Mouse (Mus musculus) hindbrain, embryonic 15.5 days (tissue): ENCODE data around the gene A930018P22Rik. TPM values are rescaled to one million over a fixed set of nuclear protein-coding genes. Genes with fewer than 3 reads are reported as not detected.
"Not testable (repeated sequence)": the region's sequence is repeated elsewhere in the genome, so short reads cannot be mapped to it uniquely, and the experiment has no call there.

Experiments used
- ATAC-seq: fragments of 200-750 bp; cut with Nextera tagmentation; 2 replicates; pipeline ENCODE4 v1.8.0; 2017; ENCODE audit warnings: low read depth, moderate number of reproducible peaks, moderate TSS enrichment; ENCODE audit not compliant: low FRiP score
- H3K27ac ChIP-seq: fragments of 300-500 bp; sonication (generic); replicated peaks from 2 replicates; pipeline ENCODE4 v1.5.1; 2015; ENCODE audit warnings: mild to moderate bottlenecking, inconsistent platforms
- H3K27me3 ChIP-seq: fragments of 300-500 bp; sonication (generic); 2 replicates; pipeline ENCODE4 v1.6.1; 2015; ENCODE audit warnings: control low read depth, inconsistent platforms
- H3K36me3 ChIP-seq: fragments of 300-500 bp; sonication (generic); 2 replicates; pipeline ENCODE4 v1.6.1; 2015; ENCODE audit warnings: control low read depth, inconsistent platforms
- H3K4me1 ChIP-seq: fragments of 300-500 bp; sonication (generic); replicated peaks from 2 replicates; pipeline ENCODE4 v1.6.1; 2015; ENCODE audit warnings: control low read depth, inconsistent platforms
- H3K4me2 ChIP-seq: fragments of 300-500 bp; sonication (generic); 2 replicates; pipeline ENCODE4 v1.6.1; 2015; ENCODE audit warnings: moderate library complexity, mild to moderate bottlenecking, inconsistent platforms
- H3K4me3 ChIP-seq: fragments of 300-500 bp; sonication (generic); 2 replicates; pipeline ENCODE4 v1.5.1; 2015; ENCODE audit warnings: mild to moderate bottlenecking, inconsistent platforms
- H3K9ac ChIP-seq: fragments of 300-500 bp; sonication (generic); 2 replicates; pipeline ENCODE4 v1.6.1; 2015; ENCODE audit warnings: inconsistent platforms
- H3K9me3 ChIP-seq: fragments of 300-500 bp; sonication (generic); 2 replicates; pipeline ENCODE4 v1.6.1; 2016; ENCODE audit warnings: control low read depth, inconsistent platforms
- WGBS: fragments of 180-500 bp; shearing (Covaris S2); methylation state at CpG from one replicate; pipeline ENCODE4 v1.1.7; 2015; 5-methylcytosine and 5-hydroxymethylcytosine counted together
- polyA plus RNA-seq: library from polyadenylated mRNA; unstranded; fragments of >200 nt; fragmentation: Nextera tagmentation; extraction: Ambion mirVana; gene quantifications from 2 replicates; pipeline ENCODE4 v1.2.1, GENCODE M21; 2015

A930018P22Rik gene
- not detected in 2 replicates for polyA plus RNA-seq

- 0 out of 2 replicates have a peak, but pooled peaks cover 11% of the 10 kb centered on the region for H3K27me3 ChIP-seq
- H3K4me2 ChIP-seq: peak within 1 kb of the TSS; percentile 98
- H3K4me3 ChIP-seq: peak within 1 kb of the TSS; percentile 66
- H3K27ac ChIP-seq: peak within 1 kb of the TSS; percentile 69
- H3K9me3 ChIP-seq: no peaks in the 10 kb centered on the region
- H3K36me3 ChIP-seq: no peaks in the 10 kb centered on the region
- under 1% methylated on average over 74 of the region's 74 CpGs for WGBS
- H3K4me1 ChIP-seq: peaks cover 11% of the 10 kb centered on the region
- ATAC-seq: peak; percentile 96
- peak within 1 kb of the TSS; percentile 68 for H3K9ac ChIP-seq
Measured at GRCm38 (mm10) chr2:104122505-104123378, at the start of gene A930018P22Rik. TSS of gene A930018P22Rik (plus strand) at chr2:104122769.

DNA sequence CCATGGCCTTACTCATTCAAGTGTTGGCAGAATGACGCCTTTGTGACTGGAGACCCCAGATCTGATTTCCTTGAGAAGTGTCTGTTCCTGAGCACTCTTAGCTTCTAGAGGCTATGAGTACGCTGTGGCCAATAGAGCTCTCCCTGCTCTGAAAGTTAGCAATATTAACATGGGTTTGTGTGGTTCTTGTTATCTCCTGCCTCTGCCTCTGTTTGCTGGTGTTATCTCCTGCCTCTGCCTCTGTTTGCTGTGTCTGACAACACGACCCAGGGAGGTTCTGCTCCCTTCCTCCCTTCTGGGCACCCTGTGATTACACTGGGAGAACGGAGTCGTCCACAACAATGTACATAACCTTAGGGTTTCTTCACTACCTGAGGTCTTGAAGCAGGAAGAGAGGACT is 44.3 kb upstream of the A930018P22Rik start:
- ATAC-seq: not testable (repeated sequence)
- WGBS: 83% methylated on average over 5 of the region's 5 CpGs

DNA sequence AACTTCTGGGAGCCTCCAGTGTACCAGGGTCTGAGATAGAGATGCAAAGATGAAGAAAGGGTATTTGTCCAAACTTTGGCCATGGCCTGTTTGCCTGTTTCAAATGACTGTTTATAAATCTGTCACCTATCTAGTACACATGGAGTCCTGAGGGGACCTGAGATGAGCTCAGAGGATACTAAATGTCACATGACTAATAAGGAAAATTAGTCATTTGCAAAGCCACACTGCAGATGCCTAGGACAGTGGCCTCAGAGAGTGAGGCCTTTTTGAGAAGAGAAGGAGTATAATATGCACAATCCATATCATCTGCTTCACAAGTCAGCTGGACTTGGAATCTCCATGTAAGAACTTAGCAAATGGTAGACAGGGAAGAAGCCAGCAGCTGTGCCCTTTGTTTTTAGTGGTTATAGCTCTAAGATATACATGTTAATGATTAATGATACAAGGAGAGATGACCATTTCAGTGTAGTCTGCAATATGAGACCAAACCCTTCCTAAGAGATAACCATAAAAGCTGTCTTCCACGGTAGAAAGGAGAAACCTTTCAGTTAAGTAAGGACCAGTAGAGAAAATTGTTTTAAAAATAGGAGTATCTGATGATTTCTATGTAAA is 41.0 kb upstream of the A930018P22Rik start:
- WGBS: no CpG with 5 or more reads among the region's 1 CpGs
- not testable (repeated sequence) for H3K9me3 ChIP-seq, H3K4me3 ChIP-seq, H3K9ac ChIP-seq, H3K27ac ChIP-seq, H3K36me3 ChIP-seq, H3K27me3 ChIP-seq, H3K4me1 ChIP-seq, H3K4me2 ChIP-seq, ATAC-seq

More for the DNA sequence above, 44.3 kb upstream of the A930018P22Rik start:
- not testable (repeated sequence) for H3K4me1 ChIP-seq, H3K27ac ChIP-seq, H3K9me3 ChIP-seq, H3K4me3 ChIP-seq, H3K27me3 ChIP-seq, H3K9ac ChIP-seq, H3K36me3 ChIP-seq, H3K4me2 ChIP-seq

GRCm38 (mm10) chr2:104082474-104082873 is 40.1 kb upstream of the A930018P22Rik start:
- no peak overlapping the region for H3K4me3 ChIP-seq
- H3K4me1 ChIP-seq: no peaks in the 10 kb centered on the region
- no peak for ATAC-seq
- no peak overlapping the region for H3K9ac ChIP-seq
- H3K9me3 ChIP-seq: no peaks in the 10 kb centered on the region
- no peaks in the 10 kb centered on the region for H3K36me3 ChIP-seq
- H3K27ac ChIP-seq: no peak overlapping the region
- H3K4me2 ChIP-seq: no peak overlapping the region
- H3K27me3 ChIP-seq: no peaks in the 10 kb centered on the region

DNA sequence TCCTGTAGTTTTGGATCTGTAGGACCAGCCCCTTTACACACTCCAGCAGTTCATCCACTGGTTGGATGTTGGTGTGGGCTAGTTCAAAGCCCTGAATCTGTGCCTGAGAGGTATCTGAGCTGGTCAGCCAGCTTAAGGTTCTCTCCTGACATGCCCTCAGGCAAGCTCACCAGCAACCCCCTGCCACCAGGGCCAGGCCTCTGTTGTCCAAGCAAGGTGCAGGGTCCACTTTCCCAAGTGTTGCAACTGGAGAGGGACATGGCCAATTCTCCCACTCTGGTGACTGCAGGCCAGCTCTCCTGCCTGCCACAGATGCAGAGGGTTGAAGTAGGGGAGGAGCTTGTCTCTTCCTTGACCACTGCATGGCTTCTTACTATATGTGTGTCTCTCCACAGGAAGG is 38.5 kb upstream of the A930018P22Rik start:
- not testable (repeated sequence) for H3K4me1 ChIP-seq, H3K9ac ChIP-seq, H3K4me2 ChIP-seq, H3K27ac ChIP-seq, H3K36me3 ChIP-seq, H3K27me3 ChIP-seq, H3K4me3 ChIP-seq, ATAC-seq, H3K9me3 ChIP-seq

- not testable (repeated sequence) for H3K27ac ChIP-seq, H3K4me2 ChIP-seq, H3K9me3 ChIP-seq, H3K9ac ChIP-seq, H3K4me1 ChIP-seq, ATAC-seq, H3K27me3 ChIP-seq, H3K4me3 ChIP-seq, H3K36me3 ChIP-seq
- WGBS: 92% methylated on average over 1 of the region's 1 CpGs
Measured at GRCm38 (mm10) chr2:104087562-104087961, 35.0 kb upstream of the A930018P22Rik start.

GRCm38 (mm10) chr2:104093305-104093704 is 29.3 kb upstream of the A930018P22Rik start:
- Histone ChIP-seq H3K27me3 (no peaks in the 10 kb centered on the region), H3K4me1 (peaks cover 11% of the 10 kb centered on the region), H3K4me3 (no peak overlapping the region), H3K9ac (no peak overlapping the region), H3K4me2 (no peak overlapping the region), H3K27ac (no peak overlapping the region), H3K36me3 (no peaks in the 10 kb centered on the region), H3K9me3 (no peaks in the 10 kb centered on the region)
- WGBS: 89% methylated on average over 2 of the region's 2 CpGs
- ATAC-seq: no peak

GRCm38 (mm10) chr2:104095741-104096213 is 26.8 kb upstream of the A930018P22Rik start, which contains the start of gene Cd59a:
TSS of gene Cd59a (plus strand) at chr2:104095801.
- 12% methylated on average over 15 of the region's 15 CpGs for WGBS
- peak; percentile 90 for ATAC-seq

GRCm38 (mm10) chr2:104096256-104096655 is 26.3 kb upstream of the A930018P22Rik start:
- peak overlapping the region; percentile 43 for H3K4me3 ChIP-seq
- no peak for ATAC-seq
- peak overlapping the region; percentile 64 for H3K4me2 ChIP-seq
- no peaks in the 10 kb centered on the region for H3K36me3 ChIP-seq
- no peaks in the 10 kb centered on the region for H3K27me3 ChIP-seq
- H3K27ac ChIP-seq: peak overlapping the region; percentile 76
- no peaks in the 10 kb centered on the region for H3K9me3 ChIP-seq
- 39% methylated on average over 10 of the region's 10 CpGs for WGBS
- peaks cover 11% of the 10 kb centered on the region for H3K4me1 ChIP-seq
- peak overlapping the region; percentile 49 for H3K9ac ChIP-seq

More at GRCm38 (mm10) chr2:104095741-104096213, 26.8 kb upstream of the A930018P22Rik start, which contains the start of gene Cd59a:
- H3K4me3 ChIP-seq: peak within 1 kb of the TSS; percentile 43
- H3K9ac ChIP-seq: peak within 1 kb of the TSS; percentile 49
- H3K36me3 ChIP-seq: no peaks in the 10 kb centered on the region
- peak within 1 kb of the TSS; percentile 64 for H3K4me2 ChIP-seq
- H3K9me3 ChIP-seq: no peaks in the 10 kb centered on the region
- peaks cover 11% of the 10 kb centered on the region for H3K4me1 ChIP-seq
- no peaks in the 10 kb centered on the region for H3K27me3 ChIP-seq
- H3K27ac ChIP-seq: peak within 1 kb of the TSS; percentile 76

- H3K4me1 ChIP-seq: peaks cover 11% of the 10 kb centered on the region
- not testable (repeated sequence) for H3K27me3 ChIP-seq, H3K36me3 ChIP-seq, H3K9me3 ChIP-seq, H3K27ac ChIP-seq, H3K4me3 ChIP-seq, H3K9ac ChIP-seq
- WGBS: 65% methylated on average over 1 of the region's 1 CpGs
- H3K4me2 ChIP-seq: peak overlapping the region; percentile 64; the same call in 1 of the 2 replicates
- peak; percentile 25; the same call in 1 of the 2 replicates for ATAC-seq
Measured at GRCm38 (mm10) chr2:104096796-104097195, 25.8 kb upstream of the A930018P22Rik start.

DNA sequence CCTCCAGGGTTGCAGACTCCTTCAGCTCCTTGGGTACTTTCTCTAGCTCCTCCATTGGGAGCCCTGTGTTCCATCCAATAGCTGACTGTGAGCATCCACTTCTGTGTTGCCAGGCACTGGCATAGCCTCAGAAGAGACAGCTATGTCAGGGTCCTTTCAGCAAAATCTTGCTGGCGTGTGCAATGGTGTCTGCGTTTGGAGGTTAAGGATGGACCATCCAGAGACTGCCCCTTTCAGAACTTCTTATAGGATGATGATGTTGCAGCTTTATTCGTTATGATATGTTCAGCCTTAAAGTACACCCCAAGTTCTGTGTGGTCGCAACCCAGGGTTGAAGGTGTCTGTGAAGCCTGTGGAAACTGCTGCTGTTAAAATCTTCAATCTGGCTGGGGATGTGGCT is 25.2 kb upstream of the A930018P22Rik start:
- H3K27me3 ChIP-seq, H3K4me2 ChIP-seq, H3K36me3 ChIP-seq, ATAC-seq, H3K4me3 ChIP-seq, H3K9me3 ChIP-seq, H3K27ac ChIP-seq, H3K9ac ChIP-seq: not testable (repeated sequence)
- 95% methylated on average over 4 of the region's 4 CpGs for WGBS
- peaks cover 11% of the 10 kb centered on the region for H3K4me1 ChIP-seq
